Mouse (Mus musculus) Patski (cell line): ENCODE measurements at regions not wholly inside any gene's neighbourhood (a gene's known extent, or its start where the extent isn't known, plus 50 kb on each side); places are given as distances from the start of the nearest gene placed in this dataset.
A peak's percentile ranks its signal among the peaks of the same experiment; 100 is the strongest.

Experiments used
- ATAC-seq: fragments of 100-300 bp; one replicate; pipeline ENCODE4 v1.8.0; 2021
- CTCF ChIA-PET: fragments of 350-600 bp; sonication (Branson Sonifier 250); formaldehyde crosslinking; loops from one replicate; lab custom pipeline; 2022; ENCODE audit warnings: inconsistent platforms; lab: Charles Lee
- POLR2A ChIA-PET: fragments of 350-600 bp; sonication (Branson Sonifier 250); formaldehyde crosslinking; loops from one replicate; lab custom pipeline; 2022; ENCODE audit warnings: antibody characterized with exemption, inconsistent platforms; lab: Charles Lee
- DNase-seq: peaks from one replicate; pipeline ENCODE4 v3.0.0-alpha.2; 2011; ENCODE audit warnings: low read depth, low spot score
- H3K27me3 ChIP-seq: fragments of 371-371 bp; one replicate; pipeline ENCODE4 v1.5.1; 2021
- CTCF ChIP-seq: fragments of 100-300 bp; IDR thresholded peaks from one replicate; pipeline ENCODE4 v1.5.1; 2021
- in situ Hi-C: fragments of 300-500 bp; cut with MboI; formaldehyde crosslinking; loops from 3 replicates; pipeline ENCODE4 v1.11.1; 2018; ENCODE audit warnings: low pct_unique_long_range_greater_than_20kb, mixed read lengths

DNA sequence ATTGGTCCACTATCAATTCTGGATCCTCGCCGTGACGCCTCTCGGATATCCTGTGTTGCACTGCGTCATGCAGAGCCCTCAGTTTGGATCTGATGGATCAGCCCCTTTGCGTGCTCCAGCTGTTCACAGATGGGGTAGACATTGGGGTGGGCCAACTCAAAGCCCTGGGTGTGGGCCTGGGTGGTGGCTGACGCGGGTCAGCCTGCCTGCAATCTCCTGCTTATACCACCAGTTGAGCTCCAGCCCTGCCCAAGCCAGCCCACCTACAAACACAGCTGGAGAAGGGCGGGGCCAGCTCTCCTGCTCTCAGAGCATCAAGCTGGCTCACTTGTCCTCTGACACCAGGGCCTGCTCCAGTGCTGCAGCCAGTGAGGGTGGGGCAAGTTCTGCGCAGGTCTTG is 73.1 kb downstream of the Rps15a start:
- H3K27me3 ChIP-seq, result peaks cover 4% of the 10 kb centered on the region
- ATAC-seq (no peak), DNase-seq (no peak)
- TF ChIP-seq CTCF, result no peak
- in situ Hi-C loops, result no loop called here
- POLR2A ChIA-PET, result interaction anchor here (0.5 kb wide), 1 partner anchor 74 kb away, joined by 5 read pairs; no protein-coding TSS in a partner anchor
- CTCF ChIA-PET, result no interaction called here

DNA sequence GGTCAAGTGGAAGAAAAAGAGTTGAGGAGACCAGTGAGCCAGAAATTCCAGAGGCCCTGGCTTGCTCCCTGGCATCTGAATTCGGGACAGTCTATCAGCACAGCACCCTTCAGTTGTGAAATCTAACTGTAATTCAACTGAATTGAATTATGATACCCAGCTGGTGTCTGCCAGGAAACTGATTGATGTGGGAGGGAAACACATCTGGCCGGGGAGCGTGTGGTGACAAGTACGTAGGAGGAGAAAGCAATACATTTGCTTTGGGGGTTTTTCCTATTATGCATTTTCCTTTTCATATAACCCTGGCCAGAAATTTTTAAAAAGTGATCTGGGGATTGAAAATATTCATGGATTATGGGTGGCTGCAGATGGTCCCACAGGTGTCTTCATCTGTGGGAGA is 76.1 kb downstream of the Rps15a start:
- no peak for DNase-seq
- ChIA-PET CTCF (no interaction called here), POLR2A (no interaction called here)
- in situ Hi-C loops, result no loop called here
- TF ChIP-seq CTCF, result no peak
- H3K27me3 ChIP-seq, result peaks cover 4% of the 10 kb centered on the region
- ATAC-seq, result no peak

DNA sequence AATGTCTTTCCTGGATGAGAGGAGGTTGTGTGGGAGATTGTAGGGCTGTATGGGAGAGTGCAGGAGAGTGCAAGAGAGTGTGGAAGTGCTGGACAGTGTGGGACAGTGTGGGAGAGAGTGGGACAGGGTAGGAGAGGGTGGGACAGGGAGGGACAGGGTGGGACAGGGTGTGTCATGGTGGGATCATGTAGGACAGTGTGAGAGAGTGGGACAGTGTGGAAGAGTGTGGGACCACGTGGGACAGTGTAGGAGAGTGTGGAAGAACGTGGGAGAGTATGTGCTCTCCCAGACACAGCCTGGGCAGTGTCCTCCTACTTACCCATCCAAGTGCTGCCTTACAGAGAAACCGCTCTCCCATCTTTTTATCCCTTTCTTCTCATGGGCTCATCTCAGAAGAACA is 78.9 kb downstream of the Rps15a start:
- ChIA-PET CTCF (no interaction called here), POLR2A (no interaction called here)
- no peak for TF ChIP-seq CTCF
- ATAC-seq (no peak), DNase-seq (no peak)
- in situ Hi-C loops, result no loop called here
- no peaks in the 10 kb centered on the region for H3K27me3 ChIP-seq

DNA sequence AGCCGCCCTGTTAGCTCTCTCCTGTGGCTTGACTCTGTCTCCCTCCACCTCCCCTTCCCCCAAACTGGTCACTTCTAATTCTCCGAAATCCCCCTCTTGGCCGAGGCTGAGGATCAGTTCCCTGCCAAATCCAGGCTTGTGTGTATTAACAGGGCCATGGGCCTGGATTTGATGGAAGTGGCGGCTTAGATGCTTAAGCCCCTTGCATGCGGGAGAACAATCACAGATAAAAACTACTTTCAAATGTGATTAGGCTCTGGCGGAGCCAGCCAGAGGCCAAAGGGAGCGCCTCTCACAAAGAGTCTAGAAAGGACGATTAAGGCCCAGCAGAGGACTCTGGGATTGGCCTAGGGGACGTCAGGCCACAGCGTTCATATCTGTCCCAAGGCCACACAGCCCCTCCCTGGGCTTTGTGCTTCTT is 89.9 kb downstream of the Rps15a start:
- H3K27me3 ChIP-seq, result no peaks in the 10 kb centered on the region
- no peak for DNase-seq
- CTCF ChIA-PET, result no interaction called here
- in situ Hi-C loops, result no loop called here
- POLR2A ChIA-PET, result no interaction called here
- ATAC-seq, result no peak
- no peak for TF ChIP-seq CTCF

DNA sequence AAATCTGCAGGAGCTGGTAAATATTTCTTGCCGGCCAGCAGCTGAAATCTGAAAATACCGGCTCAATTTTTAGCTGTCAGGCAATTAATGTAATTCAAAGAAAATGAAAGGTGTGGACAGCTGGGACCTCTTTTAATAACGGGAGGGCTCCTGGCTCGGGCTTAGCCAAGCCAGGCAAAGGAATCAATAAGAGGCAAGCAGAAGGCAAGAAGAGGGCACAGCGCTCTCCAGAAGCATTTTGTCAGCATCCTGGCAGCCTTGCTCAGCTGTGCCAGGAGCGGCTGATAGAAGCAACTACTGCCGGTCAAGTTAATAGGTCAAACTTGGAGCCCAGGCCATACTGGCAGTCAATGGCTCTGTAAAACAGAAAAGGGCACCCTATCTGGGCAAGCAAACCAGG is 111.4 kb downstream of the Rps15a start:
- TF ChIP-seq CTCF, result no peak
- POLR2A ChIA-PET, result no interaction called here
- in situ Hi-C loops, result no loop called here
- ATAC-seq (no peak), DNase-seq (no peak)
- no peaks in the 10 kb centered on the region for H3K27me3 ChIP-seq
- CTCF ChIA-PET, result interaction anchor here (1.1 kb wide), 1 partner anchor 9 kb away, joined by 3 read pairs; no protein-coding TSS in a partner anchor

DNA sequence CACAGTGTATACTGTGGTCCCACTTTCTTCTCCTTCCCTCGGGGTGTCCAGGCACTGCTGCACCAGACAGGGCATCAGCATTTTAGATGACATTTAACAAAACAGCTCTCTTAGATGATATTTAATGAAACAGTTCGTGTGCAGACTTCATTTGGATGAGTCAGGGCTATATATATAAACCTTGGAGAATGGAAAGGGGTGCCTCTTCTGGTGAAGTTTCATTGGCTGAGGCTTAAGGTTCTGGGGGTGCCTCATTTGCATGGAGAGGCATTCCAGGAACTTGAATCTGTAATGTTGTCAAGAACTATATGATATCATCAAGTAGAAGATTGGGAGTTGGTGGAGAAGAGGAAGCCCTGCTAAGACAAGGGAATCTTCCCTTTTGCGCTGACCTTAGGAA is 114.1 kb downstream of the Rps15a start:
- ATAC-seq, result no peak
- POLR2A ChIA-PET, result no interaction called here
- no peak for DNase-seq
- TF ChIP-seq CTCF, result no peak
- CTCF ChIA-PET, result no interaction called here
- no peaks in the 10 kb centered on the region for H3K27me3 ChIP-seq
- in situ Hi-C loops, result no loop called here

DNA sequence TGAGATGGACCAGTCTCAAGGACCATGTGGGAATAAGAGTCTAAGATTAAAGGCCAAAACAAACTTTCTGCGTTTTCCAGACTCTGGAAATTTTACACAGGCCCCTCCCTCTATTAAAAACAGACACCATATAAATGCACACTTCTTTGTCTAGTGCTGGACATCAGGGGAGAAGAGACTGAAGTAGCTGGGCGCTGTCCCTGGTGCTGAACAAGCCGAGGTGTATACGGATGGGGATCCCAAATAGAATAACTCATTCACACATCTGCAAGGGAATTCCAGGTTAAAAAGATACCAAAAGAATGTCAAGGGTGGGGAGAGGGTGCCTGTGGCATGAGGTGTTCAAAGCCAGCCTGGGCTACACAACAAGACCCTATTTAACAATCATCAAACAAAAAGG is 114.9 kb downstream of the Rps15a start:
- in situ Hi-C loops, result no loop called here
- POLR2A ChIA-PET, result no interaction called here
- H3K27me3 ChIP-seq, result no peaks in the 10 kb centered on the region
- DNase-seq, result peak; percentile 20
- ATAC-seq, result no peak
- CTCF ChIA-PET, result no interaction called here
- no peak for TF ChIP-seq CTCF

DNA sequence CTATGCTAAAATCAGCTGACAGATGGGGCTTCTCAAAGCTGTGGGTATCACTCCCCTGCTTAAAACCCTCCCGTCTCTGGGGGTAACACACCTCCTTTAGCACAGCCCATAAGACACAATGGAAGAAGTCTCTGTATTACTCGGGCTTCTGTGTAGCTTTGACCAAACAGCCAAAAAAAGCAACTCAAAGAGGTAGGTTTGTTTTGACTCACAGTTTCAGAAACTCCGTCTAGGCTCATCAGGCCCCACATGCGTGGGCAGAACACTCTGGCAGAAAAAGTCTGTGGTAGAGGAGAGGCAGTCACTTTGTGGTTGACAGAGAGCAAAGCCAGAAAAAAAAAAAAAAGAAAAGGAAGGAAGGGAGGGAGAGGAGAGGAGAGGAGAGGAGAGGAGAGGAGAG is 133.8 kb downstream of the Rps15a start:
- TF ChIP-seq CTCF, result no peak
- no peaks in the 10 kb centered on the region for H3K27me3 ChIP-seq
- in situ Hi-C loops, result no loop called here
- no peak for DNase-seq
- POLR2A ChIA-PET, result no interaction called here
- ATAC-seq, result no peak
- CTCF ChIA-PET, result no interaction called here

DNA sequence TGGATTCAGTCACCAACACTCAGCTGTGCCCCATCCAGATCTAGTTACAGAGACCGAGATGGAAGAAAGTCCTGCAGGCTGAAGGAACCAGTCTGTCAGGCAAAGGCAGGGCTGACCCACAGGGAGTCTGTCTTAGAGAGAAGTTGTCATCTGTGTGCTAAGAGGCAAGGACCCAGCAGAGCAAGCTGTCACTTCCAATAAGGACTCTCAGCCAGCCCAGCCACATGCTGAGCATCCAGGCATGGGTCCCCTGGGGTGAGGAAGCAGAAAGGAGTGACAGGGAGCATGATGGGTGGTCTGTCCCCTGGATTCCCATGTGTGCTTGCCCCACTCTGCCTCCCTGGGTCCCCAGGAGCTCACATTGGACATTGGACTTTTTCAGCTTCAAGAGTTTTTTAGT is 144.8 kb downstream of the Rps15a start:
- DNase-seq, result no peak
- CTCF ChIA-PET, result no interaction called here
- ATAC-seq, result no peak
- in situ Hi-C loops, result no loop called here
- POLR2A ChIA-PET, result no interaction called here
- H3K27me3 ChIP-seq, result no peaks in the 10 kb centered on the region
- TF ChIP-seq CTCF, result no peak

DNA sequence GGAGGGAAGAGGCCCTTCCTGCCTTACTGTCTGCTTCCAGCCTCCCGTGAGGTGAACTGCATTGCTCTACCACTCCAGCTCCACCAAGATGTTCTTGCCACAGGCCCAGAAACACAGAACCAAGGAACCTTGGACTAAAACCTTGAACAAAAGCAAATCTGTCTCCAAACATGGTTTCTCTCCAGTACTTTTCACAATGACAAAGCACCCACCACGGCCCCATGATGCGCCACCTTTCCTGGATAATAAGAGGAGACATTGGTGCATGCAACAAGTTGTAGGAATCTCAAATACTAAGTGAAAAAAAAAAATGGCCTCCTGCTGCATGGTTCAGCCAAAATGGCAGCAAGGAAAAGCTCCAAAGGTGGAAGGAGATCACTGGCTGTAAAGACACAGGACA is 172.6 kb downstream of the Rps15a start:
- H3K27me3 ChIP-seq, result no peaks in the 10 kb centered on the region
- in situ Hi-C loops, result no loop called here
- CTCF ChIA-PET, result no interaction called here
- no peak for ATAC-seq
- DNase-seq, result no peak
- TF ChIP-seq CTCF, result no peak
- POLR2A ChIA-PET, result no interaction called here

DNA sequence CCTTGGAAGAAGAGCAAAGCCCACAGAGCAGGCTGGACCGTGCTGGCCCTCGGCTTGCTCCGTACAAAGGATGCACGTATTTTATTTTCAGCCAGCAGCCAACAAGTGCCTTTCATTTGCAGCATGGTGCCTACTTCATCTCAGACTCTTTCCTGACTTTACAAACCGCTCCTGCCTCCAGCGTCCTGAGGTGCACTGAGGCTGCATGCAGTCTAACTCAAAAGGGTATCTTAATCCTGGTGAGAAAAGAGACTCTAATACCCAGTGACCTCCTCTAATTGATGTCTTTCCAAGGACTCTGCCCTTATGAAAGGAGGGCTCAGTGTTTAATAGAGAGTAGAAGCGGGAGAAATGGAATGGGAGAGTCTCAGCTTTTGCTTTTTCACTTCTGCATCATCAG is 176.4 kb downstream of the Rps15a start:
- no peak for DNase-seq
- in situ Hi-C loops, result no loop called here
- POLR2A ChIA-PET, result no interaction called here
- CTCF ChIA-PET, result no interaction called here
- no peak for TF ChIP-seq CTCF
- no peak for ATAC-seq
- H3K27me3 ChIP-seq, result no peaks in the 10 kb centered on the region

DNA sequence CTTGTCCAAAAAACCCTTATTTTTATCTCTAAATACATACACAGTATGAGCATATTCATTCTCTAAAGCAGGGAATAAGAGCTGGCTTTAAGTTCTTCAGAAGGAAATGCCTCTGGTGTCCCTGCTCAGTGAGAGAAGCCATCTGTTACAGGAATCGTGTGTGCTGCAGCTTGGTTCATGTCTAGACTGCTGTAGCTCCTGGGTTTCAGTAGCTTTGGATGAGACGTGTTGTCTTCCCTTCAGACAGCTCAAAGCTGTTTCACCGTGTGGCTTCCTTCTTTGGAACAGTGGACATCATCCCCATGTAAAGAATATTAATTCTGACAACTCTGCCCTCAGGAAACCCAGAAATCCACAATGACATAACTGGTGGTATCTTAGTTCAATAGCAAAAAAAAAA is 181.1 kb downstream of the Rps15a start:
- in situ Hi-C loops, result no loop called here
- DNase-seq (no peak), ATAC-seq (no peak)
- ChIA-PET CTCF (no interaction called here), POLR2A (no interaction called here)
- no peak for TF ChIP-seq CTCF
- H3K27me3 ChIP-seq, result no peaks in the 10 kb centered on the region
